Mouse (Mus musculus) olfactory bulb, adult 2 months (tissue): ENCODE measurements around the gene Ifng.

Experiments
- CTCF ChIP-seq: fragments of 200-500 bp; IDR thresholded peaks from 2 replicates; pipeline ENCODE4 v1.5.1; 2012; ENCODE audit warnings: low read depth, mild to moderate bottlenecking, low read length, moderate library complexity; ENCODE audit not compliant: insufficient read depth
- POLR2A ChIP-seq: fragments of 200-500 bp; IDR thresholded peaks from 2 replicates; pipeline ENCODE4 v1.6.1; 2012; ENCODE audit warnings: mild to moderate bottlenecking, low read depth, low read length, moderate library complexity; ENCODE audit not compliant: insufficient read depth

- TF ChIP-seq CTCF (no peak), POLR2A (no peak)
These were observed 5.3 kb upstream of the Ifng start for GRCm38 (mm10) chr10:118435501-118435900.
